Mouse (Mus musculus) hindbrain, embryonic 11.5 days (tissue): ENCODE measurements around the gene Pccb. TPM values are rescaled to one million over a fixed set of nuclear protein-coding genes. Genes with fewer than 3 reads are reported as not detected.

ENCODE experiments used
- ATAC-seq: fragments of 200-750 bp; cut with Nextera tagmentation; 2 replicates; pipeline ENCODE4 v1.8.0; 2017; ENCODE audit warnings: mild to moderate bottlenecking, moderate TSS enrichment, moderate library complexity; ENCODE audit not compliant: low FRiP score
- DNase-seq: peaks from one replicate; pipeline ENCODE4 v3.0.0-alpha.2; 2015; ENCODE audit warnings: low spot score
- H3K27ac ChIP-seq: fragments of 300-500 bp; sonication (generic); 2 replicates; pipeline ENCODE4 v1.5.1; 2014; ENCODE audit warnings: mild to moderate bottlenecking, low read depth, low read length
- H3K27me3 ChIP-seq: fragments of 300-500 bp; sonication (generic); 2 replicates; pipeline ENCODE4 v1.6.1; 2014; ENCODE audit warnings: mild to moderate bottlenecking, low read length, moderate library complexity, mixed read lengths; ENCODE audit not compliant: control insufficient read depth, insufficient read depth
- H3K36me3 ChIP-seq: fragments of 300-500 bp; sonication (generic); 2 replicates; pipeline ENCODE4 v1.6.1; 2014; ENCODE audit warnings: mild to moderate bottlenecking, low read length, moderate library complexity, mixed read lengths; ENCODE audit not compliant: control insufficient read depth, insufficient read depth
- H3K4me1 ChIP-seq: fragments of 300-500 bp; sonication (generic); replicated peaks from 2 replicates; pipeline ENCODE4 v1.6.1; 2014; ENCODE audit warnings: low read length, mixed read lengths; ENCODE audit not compliant: control insufficient read depth, insufficient read depth
- H3K4me2 ChIP-seq: fragments of 300-500 bp; sonication (generic); replicated peaks from 2 replicates; pipeline ENCODE4 v1.6.1; 2014; ENCODE audit warnings: mild to moderate bottlenecking, low read depth, low read length
- H3K4me3 ChIP-seq: fragments of 300-500 bp; sonication (generic); 2 replicates; pipeline ENCODE4 v1.5.1; 2014; ENCODE audit warnings: low read depth, low read length
- H3K9ac ChIP-seq: fragments of 300-500 bp; sonication (generic); 2 replicates; pipeline ENCODE4 v1.6.1; 2014; ENCODE audit warnings: low read depth, low read length
- H3K9me3 ChIP-seq: fragments of 300-500 bp; sonication (generic); 2 replicates; pipeline ENCODE4 v1.6.1; 2016; ENCODE audit warnings: low read length; ENCODE audit not compliant: control insufficient read depth
- WGBS: fragments of 180-500 bp; shearing (Covaris S2); extraction: QIAGEN DNeasy Blood & Tissue Kit; methylation state at CpG from one replicate; pipeline ENCODE4 v1.1.7; 2014; 5-methylcytosine and 5-hydroxymethylcytosine counted together
- polyA plus RNA-seq: library from polyadenylated mRNA; unstranded; fragments of >200 nt; fragmentation: Nextera tagmentation; extraction: Ambion mirVana; gene quantifications from 2 replicates; pipeline ENCODE4 v1.2.1, GENCODE M21; 2014

Gene Pccb
- polyA plus RNA-seq, 1 experiment from 2014 or later: 18.0 TPM

- H3K9ac ChIP-seq: peak overlapping the region; percentile 99
- H3K27me3 ChIP-seq: no peaks in the 10 kb centered on the region
- peak; percentile 77 for ATAC-seq
- no peaks in the 10 kb centered on the region for H3K36me3 ChIP-seq
- peak overlapping the region; percentile 99 for H3K27ac ChIP-seq
- WGBS: under 1% methylated on average over 70 of the region's 100 CpGs
- peak overlapping the region; percentile 95 for H3K4me3 ChIP-seq
- H3K9me3 ChIP-seq: no peaks in the 10 kb centered on the region
- H3K4me1 ChIP-seq: peaks cover 2% of the 10 kb centered on the region; the same call in 1 of the 2 replicates
- H3K4me2 ChIP-seq: peak overlapping the region; percentile 82
- peak; percentile 78 for DNase-seq
Measured at GRCm38 (mm10) chr9:101074332-101075021, 39.8 kb upstream of the Pccb start.

GRCm38 (mm10) chr9:101073987-101074331 is 39.3 kb upstream of the Pccb start, which contains the start of gene Msl2:
Msl2 (plus strand) TSS chr9:101074101.
- H3K4me2 ChIP-seq: peak within 1 kb of the TSS; percentile 82
- no peaks in the 10 kb centered on the region for H3K27me3 ChIP-seq
- H3K9me3 ChIP-seq: no peaks in the 10 kb centered on the region
- H3K4me1 ChIP-seq: peaks cover 2% of the 10 kb centered on the region; the same call in 1 of the 2 replicates
- WGBS: 3% methylated on average over 21 of the region's 43 CpGs
- peak within 1 kb of the TSS; percentile 99 for H3K27ac ChIP-seq
- H3K9ac ChIP-seq: peak within 1 kb of the TSS; percentile 99
- DNase-seq (no peak), ATAC-seq (peak; percentile 82)
- H3K4me3 ChIP-seq: peak within 1 kb of the TSS; percentile 95
- H3K36me3 ChIP-seq: no peaks in the 10 kb centered on the region

- no peaks in the 10 kb centered on the region for H3K9me3 ChIP-seq
- ATAC-seq: peak; percentile 93
Measured at GRCm38 (mm10) chr9:101073041-101073986, 38.6 kb upstream of the Pccb start.

GRCm38 (mm10) chr9:101072506-101072905 is 37.8 kb upstream of the Pccb start:
- H3K27me3 ChIP-seq: no peaks in the 10 kb centered on the region
- no peak overlapping the region for H3K27ac ChIP-seq
- no peaks in the 10 kb centered on the region for H3K9me3 ChIP-seq
- no peaks in the 10 kb centered on the region for H3K36me3 ChIP-seq
- WGBS: 61% methylated on average over 5 of the region's 5 CpGs
- no peak overlapping the region for H3K4me3 ChIP-seq
- ATAC-seq: no peak
- no peaks in the 10 kb centered on the region for H3K4me1 ChIP-seq
- H3K4me2 ChIP-seq: no peak overlapping the region
- DNase-seq: no peak
- H3K9ac ChIP-seq: no peak overlapping the region

More at GRCm38 (mm10) chr9:101073041-101073986, 38.6 kb upstream of the Pccb start:
- 2% methylated on average over 59 of the region's 65 CpGs for WGBS
- Histone ChIP-seq H3K36me3 (no peaks in the 10 kb centered on the region), H3K27me3 (no peaks in the 10 kb centered on the region), H3K27ac (peak overlapping the region; percentile 99), H3K4me3 (peak overlapping the region; percentile 95), H3K9ac (peak overlapping the region; percentile 85), H3K4me1 (no peaks in the 10 kb centered on the region), H3K4me2 (peak overlapping the region; percentile 61)
- peak; percentile 98 for DNase-seq

- Histone ChIP-seq H3K36me3 (no peaks in the 10 kb centered on the region), H3K9me3 (no peaks in the 10 kb centered on the region), H3K4me2 (no peak overlapping the region), H3K27me3 (no peaks in the 10 kb centered on the region), H3K4me3 (no peak overlapping the region), H3K27ac (no peak overlapping the region), H3K9ac (no peak overlapping the region), H3K4me1 (no peaks in the 10 kb centered on the region)
- DNase-seq (no peak), ATAC-seq (no peak)
- 94% methylated on average over 3 of the region's 3 CpGs for WGBS
Measured at GRCm38 (mm10) chr9:101069781-101070180, 35.1 kb upstream of the Pccb start.

GRCm38 (mm10) chr9:101065076-101065602 is 30.4 kb upstream of the Pccb start:
- Histone ChIP-seq H3K9me3 (no peaks in the 10 kb centered on the region), H3K4me3 (no peak overlapping the region), H3K27me3 (no peaks in the 10 kb centered on the region), H3K27ac (no peak overlapping the region), H3K4me2 (no peak overlapping the region), H3K9ac (no peak overlapping the region), H3K4me1 (no peaks in the 10 kb centered on the region), H3K36me3 (no peaks in the 10 kb centered on the region)
- ATAC-seq (no peak), DNase-seq (no peak)
- WGBS: 91% methylated on average over 3 of the region's 3 CpGs

- Histone ChIP-seq H3K27me3 (no peaks in the 10 kb centered on the region), H3K4me1 (no peaks in the 10 kb centered on the region), H3K9ac (no peak overlapping the region), H3K4me3 (no peak overlapping the region), H3K27ac (no peak overlapping the region), H3K36me3 (no peaks in the 10 kb centered on the region), H3K9me3 (no peaks in the 10 kb centered on the region), H3K4me2 (no peak overlapping the region)
- DNase-seq: no peak
- ATAC-seq: no peak
- 74% methylated on average over 6 of the region's 6 CpGs for WGBS
Measured at GRCm38 (mm10) chr9:101062253-101062780, 27.6 kb upstream of the Pccb start.

- no peak for DNase-seq
- Histone ChIP-seq H3K27me3 (no peaks in the 10 kb centered on the region), H3K9me3 (no peaks in the 10 kb centered on the region), H3K4me2 (no peak overlapping the region), H3K36me3 (no peaks in the 10 kb centered on the region), H3K27ac (no peak overlapping the region), H3K4me1 (no peaks in the 10 kb centered on the region), H3K9ac (no peak overlapping the region), H3K4me3 (no peak overlapping the region)
- 86% methylated on average over 11 of the region's 11 CpGs for WGBS
- ATAC-seq: no peak
Measured at GRCm38 (mm10) chr9:101061035-101061434, 26.3 kb upstream of the Pccb start.
